Mouse (Mus musculus) midbrain, embryonic 14.5 days (tissue): ENCODE measurements around the gene Zyg11b. TPM values are rescaled to one million over a fixed set of nuclear protein-coding genes. Genes with fewer than 3 reads are reported as not detected.
A peak's percentile ranks its signal among the peaks of the same experiment; 100 is the strongest.

Experiments used
- ATAC-seq: fragments of 200-750 bp; cut with Nextera tagmentation; 2 replicates; pipeline ENCODE4 v1.8.0; 2017; ENCODE audit warnings: moderate number of reproducible peaks, moderate library complexity; ENCODE audit not compliant: low FRiP score, low TSS enrichment
- DNase-seq: peaks from one replicate; pipeline ENCODE4 v3.0.0-alpha.2; 2015
- H3K27ac ChIP-seq: fragments of 300-500 bp; sonication (generic); replicated peaks from 2 replicates; pipeline ENCODE4 v1.5.1; 2014; ENCODE audit warnings: mild to moderate bottlenecking, low read depth, low read length, moderate library complexity
- H3K27me3 ChIP-seq: fragments of 300-500 bp; sonication (generic); 2 replicates; pipeline ENCODE4 v1.6.1; 2014; ENCODE audit warnings: low read length, control low read depth, mixed read lengths; ENCODE audit not compliant: control insufficient read depth, insufficient read depth
- H3K36me3 ChIP-seq: fragments of 300-500 bp; sonication (generic); 2 replicates; pipeline ENCODE4 v1.6.1; 2014; ENCODE audit warnings: low read length, control low read depth; ENCODE audit not compliant: control insufficient read depth, insufficient read depth
- H3K4me1 ChIP-seq: fragments of 300-500 bp; sonication (generic); 2 replicates; pipeline ENCODE4 v1.6.1; 2014; ENCODE audit warnings: mild to moderate bottlenecking, antibody characterized with exemption, low read length, control low read depth; ENCODE audit not compliant: control insufficient read depth, insufficient read depth
- H3K4me2 ChIP-seq: fragments of 300-500 bp; sonication (generic); 2 replicates; pipeline ENCODE4 v1.6.1; 2014; ENCODE audit warnings: mild to moderate bottlenecking, low read length, moderate library complexity
- H3K4me3 ChIP-seq: fragments of 300-500 bp; sonication (generic); replicated peaks from 2 replicates; pipeline ENCODE4 v1.5.1; 2014; ENCODE audit warnings: low read depth, low read length
- H3K9ac ChIP-seq: fragments of 300-500 bp; sonication (generic); replicated peaks from 2 replicates; pipeline ENCODE4 v1.6.1; 2014; ENCODE audit warnings: mild to moderate bottlenecking, low read length, moderate library complexity
- H3K9me3 ChIP-seq: fragments of 300-500 bp; sonication (generic); 2 replicates; pipeline ENCODE4 v1.6.1; 2016; ENCODE audit warnings: low read length, control low read depth, mixed read lengths; ENCODE audit not compliant: control insufficient read depth
- WGBS: fragments of 180-500 bp; shearing (Covaris S2); extraction: QIAGEN DNeasy Blood & Tissue Kit; methylation state at CpG from one replicate; pipeline ENCODE4 v1.1.7; 2014; 5-methylcytosine and 5-hydroxymethylcytosine counted together
- polyA plus RNA-seq: library from polyadenylated mRNA; unstranded; fragments of >200 nt; fragmentation: Nextera tagmentation; extraction: Ambion mirVana; gene quantifications from 2 replicates; pipeline ENCODE4 v1.2.1, GENCODE M21; 2014

The Zyg11b gene
- polyA plus RNA-seq, 1 experiment from 2014 or later: 49.7 TPM

DNA sequence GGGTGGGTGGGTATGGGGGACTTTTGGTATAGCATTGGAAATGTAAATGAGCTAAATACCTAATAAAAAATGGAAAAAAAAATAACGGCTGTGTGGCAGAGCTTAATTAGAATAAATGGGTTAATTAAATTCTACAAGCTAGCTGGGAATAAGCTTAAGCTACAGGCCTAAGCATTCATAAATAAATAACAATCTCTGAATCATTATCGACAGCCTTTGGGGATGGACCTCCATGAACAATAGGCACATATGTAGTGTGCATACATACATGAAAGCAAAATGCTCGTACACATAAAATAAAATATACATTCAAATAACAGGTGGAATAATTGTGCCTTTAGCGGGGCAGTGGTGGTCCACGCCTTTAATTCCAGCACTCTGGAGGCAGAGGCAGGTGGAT, 78.4 kb downstream of the Zyg11b start:
- Histone ChIP-seq H3K4me1 (no peaks in the 10 kb centered on the region), H3K9ac (no peak overlapping the region), H3K4me2 (no peak overlapping the region), H3K27me3 (peaks cover 23% of the 10 kb centered on the region), H3K36me3 (no peaks in the 10 kb centered on the region), H3K27ac (no peak overlapping the region), H3K4me3 (no peak overlapping the region), H3K9me3 (no peaks in the 10 kb centered on the region)
- WGBS: 81% methylated on average over 5 of the region's 5 CpGs
- no peak for ATAC-seq
- DNase-seq: no peak

DNA sequence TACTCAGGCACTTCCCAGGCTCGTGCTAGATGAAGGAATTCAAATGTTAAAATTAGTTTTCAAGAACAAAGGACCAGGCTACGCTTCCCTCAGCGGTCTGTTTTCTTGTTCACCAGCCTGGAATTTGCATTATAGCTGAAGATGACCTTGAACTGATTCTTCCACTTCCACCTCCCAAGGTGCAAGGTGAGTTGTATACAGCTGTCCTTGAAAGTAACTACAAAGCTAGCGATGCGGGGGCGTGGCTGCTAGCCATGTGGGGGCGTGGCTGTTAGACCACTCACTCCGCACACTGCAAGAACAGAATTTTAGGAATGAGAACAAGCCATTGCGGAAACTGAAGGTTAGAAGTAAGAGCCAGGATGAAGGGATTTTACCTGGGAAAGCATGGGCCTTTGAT, 81.9 kb downstream of the Zyg11b start:
- Histone ChIP-seq H3K36me3 (no peaks in the 10 kb centered on the region), H3K27ac (no peak overlapping the region), H3K4me3 (no peak overlapping the region), H3K9ac (no peak overlapping the region), H3K9me3 (no peaks in the 10 kb centered on the region), H3K4me2 (no peak overlapping the region), H3K4me1 (no peaks in the 10 kb centered on the region), H3K27me3 (peaks cover 34% of the 10 kb centered on the region)
- WGBS: 9% methylated on average over 9 of the region's 9 CpGs
- ATAC-seq (no peak), DNase-seq (no peak)

DNA sequence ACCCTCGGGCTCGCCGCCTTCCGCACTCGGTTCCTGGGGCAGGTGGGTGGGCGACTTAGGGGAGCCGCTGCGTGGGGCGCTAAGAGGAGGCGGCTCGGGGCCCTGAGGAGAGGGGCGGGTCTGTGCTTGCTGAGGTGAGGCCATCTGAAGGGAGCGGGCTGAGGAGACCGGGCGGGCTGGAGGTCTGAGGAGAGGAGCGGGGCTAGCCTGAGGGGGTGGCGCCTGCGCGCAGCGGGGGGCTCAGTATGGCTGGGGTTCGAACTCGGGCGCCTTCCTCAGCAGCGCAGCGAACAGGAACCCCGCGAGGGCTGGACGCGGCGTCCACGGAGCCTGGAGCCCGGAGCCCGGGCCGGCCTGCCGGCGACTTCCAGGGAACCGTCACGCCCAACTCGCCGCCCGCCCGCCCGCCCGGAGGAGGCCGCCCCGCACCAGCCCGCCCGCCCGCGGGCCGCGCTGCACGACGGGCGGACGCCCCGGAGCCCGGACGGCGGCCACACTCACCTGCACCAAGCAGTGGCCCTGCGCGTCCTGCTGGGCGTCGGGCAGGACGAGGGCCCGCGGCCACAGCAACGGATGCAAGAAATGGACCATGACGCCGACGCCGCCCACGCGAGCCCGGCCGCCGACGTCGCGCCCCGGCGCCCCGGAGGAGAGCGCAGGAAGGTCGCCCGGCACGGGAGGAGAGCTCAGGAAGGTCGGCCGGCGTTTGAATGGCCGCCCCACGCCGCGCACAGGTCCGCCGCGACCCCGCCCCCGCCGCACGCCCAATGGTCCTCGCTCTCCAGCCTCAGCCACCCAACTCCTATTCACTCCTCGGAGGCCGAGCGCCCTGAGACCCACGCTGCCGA, 83.3 kb downstream of the Zyg11b start, which contains the start of gene Zyg11a:
Gene Zyg11a, minus strand, starts transcription at position 717 of the 848 bp plus-strand sequence.
- peak; percentile 22 for DNase-seq
- H3K9ac ChIP-seq: 0 out of 2 replicates have a peak within 1 kb of the TSS, but pooled peaks have one; percentile 16

DNA sequence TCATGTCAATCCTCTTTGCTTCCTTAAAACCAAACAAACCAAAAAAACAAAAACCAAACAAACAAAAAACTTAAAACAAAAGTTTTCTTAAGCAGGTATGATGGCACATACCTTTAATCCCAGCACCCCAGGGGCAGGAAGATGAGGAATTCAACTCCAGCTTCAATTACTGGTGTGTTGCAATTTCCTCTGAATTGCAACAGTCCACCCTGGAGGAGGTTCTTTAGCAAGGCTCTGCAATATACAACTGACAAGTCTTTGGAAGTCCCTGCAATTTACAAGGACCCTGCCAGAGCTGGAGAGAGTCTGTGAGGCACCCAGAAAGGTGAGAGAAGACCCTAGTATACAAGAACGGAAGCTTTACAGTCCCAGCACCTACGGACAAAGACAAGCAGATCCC, 87.9 kb downstream of the Zyg11b start:
- 89% methylated on average over 2 of the region's 2 CpGs for WGBS
- Histone ChIP-seq H3K4me1 (no peaks in the 10 kb centered on the region), H3K4me2 (no peak overlapping the region), H3K36me3 (no peaks in the 10 kb centered on the region), H3K9ac (no peak overlapping the region), H3K9me3 (no peaks in the 10 kb centered on the region), H3K27me3 (peaks cover 15% of the 10 kb centered on the region), H3K4me3 (no peak overlapping the region), H3K27ac (no peak overlapping the region)
- ATAC-seq: no peak
- no peak for DNase-seq

More for the DNA sequence above, 83.3 kb downstream of the Zyg11b start, which contains the start of gene Zyg11a:
- ATAC-seq: peak; percentile 27; the same call in 1 of the 2 replicates
- H3K27ac ChIP-seq: no peak within 1 kb of the TSS
- WGBS: 1% methylated on average over 98 of the region's 107 CpGs
- no peaks in the 10 kb centered on the region for H3K9me3 ChIP-seq
- peaks cover 34% of the 10 kb centered on the region for H3K27me3 ChIP-seq
- no peaks in the 10 kb centered on the region for H3K4me1 ChIP-seq
- H3K36me3 ChIP-seq: no peaks in the 10 kb centered on the region
- H3K4me3 ChIP-seq: peak within 1 kb of the TSS; percentile 33
- peak within 1 kb of the TSS; percentile 54 for H3K4me2 ChIP-seq

DNA sequence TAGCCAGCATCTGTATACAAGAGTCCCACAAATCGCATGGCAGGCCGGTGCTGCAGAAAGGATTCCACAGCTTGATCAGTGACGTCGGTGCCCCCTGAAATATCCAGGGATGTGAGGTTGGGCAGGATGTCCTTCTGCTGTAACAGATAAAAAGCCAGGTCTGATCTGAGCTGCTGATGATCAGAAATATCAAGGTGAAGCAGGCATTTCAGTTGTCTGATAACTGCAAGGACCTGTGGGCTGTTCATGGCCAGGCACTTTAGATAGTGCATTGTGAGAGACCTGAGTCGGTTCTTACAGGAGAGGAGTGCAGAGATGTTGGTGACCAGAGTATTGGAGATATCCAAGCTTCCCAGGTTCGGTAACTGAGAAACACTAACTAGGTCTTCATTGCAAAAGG, 96.3 kb downstream of the Zyg11b start:
- Histone ChIP-seq H3K27me3 (no peaks in the 10 kb centered on the region), H3K27ac (no peak overlapping the region), H3K4me1 (no peaks in the 10 kb centered on the region), H3K9me3 (no peaks in the 10 kb centered on the region), H3K4me3 (no peak overlapping the region), H3K9ac (no peak overlapping the region), H3K4me2 (no peak overlapping the region), H3K36me3 (no peaks in the 10 kb centered on the region)
- ATAC-seq: no peak
- no peak for DNase-seq
- WGBS: 90% methylated on average over 6 of the region's 6 CpGs

DNA sequence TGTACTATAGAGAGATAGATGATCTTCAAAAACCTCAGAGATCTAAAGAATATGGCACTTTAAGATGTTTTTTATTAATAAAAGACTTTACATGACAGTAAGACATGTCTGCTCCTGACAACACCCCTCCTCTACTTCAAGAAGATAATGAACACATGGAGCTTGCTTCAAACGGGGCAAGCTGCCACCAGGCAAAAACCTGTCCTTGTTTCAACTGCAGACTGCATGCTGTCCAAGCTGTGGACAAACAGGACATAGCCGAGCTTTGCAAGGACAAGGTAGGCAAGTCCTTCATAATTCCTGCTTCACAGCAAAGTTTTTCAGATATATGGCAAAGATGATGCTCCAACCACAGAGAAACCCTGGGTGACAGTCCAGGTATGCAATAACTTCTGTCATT, 101.7 kb downstream of the Zyg11b start:
- H3K4me2 ChIP-seq: no peak overlapping the region
- H3K9ac ChIP-seq: no peak overlapping the region
- no peaks in the 10 kb centered on the region for H3K27me3 ChIP-seq
- ATAC-seq (no peak), DNase-seq (no peak)
- 77% methylated on average over 2 of the region's 2 CpGs for WGBS
- H3K27ac ChIP-seq: no peak overlapping the region
- H3K36me3 ChIP-seq: no peaks in the 10 kb centered on the region
- H3K9me3 ChIP-seq: no peaks in the 10 kb centered on the region
- H3K4me3 ChIP-seq: no peak overlapping the region
- H3K4me1 ChIP-seq: no peaks in the 10 kb centered on the region

DNA sequence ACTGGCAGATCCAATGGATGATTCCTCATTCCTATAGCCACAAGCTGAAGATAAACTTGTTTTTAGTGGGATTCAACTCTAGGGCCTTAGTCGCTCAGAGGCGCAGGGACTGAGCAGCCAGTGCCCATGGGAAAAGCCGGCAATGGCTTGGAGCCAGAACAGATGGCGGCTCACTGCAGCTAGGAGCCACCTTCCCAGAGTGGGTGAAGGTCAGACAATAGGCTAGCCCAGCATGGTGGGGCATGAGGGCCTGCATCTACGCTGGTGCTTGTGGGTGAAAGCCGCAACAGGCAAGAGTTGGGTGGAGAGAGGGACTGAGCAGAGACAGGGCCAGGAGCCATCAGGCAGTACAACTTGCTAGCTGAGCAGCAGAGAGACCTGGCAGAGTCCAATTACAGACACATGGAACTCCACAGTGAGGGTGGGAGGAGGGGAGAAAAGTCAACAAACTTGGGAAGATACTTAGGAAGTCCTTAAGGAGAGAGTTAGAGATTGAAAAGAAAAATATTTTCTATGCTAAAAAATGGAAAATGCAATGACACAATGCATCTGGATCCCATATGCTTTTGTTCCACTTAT, 104.5 kb downstream of the Zyg11b start:
- no peak overlapping the region for H3K9ac ChIP-seq
- H3K36me3 ChIP-seq: no peaks in the 10 kb centered on the region
- H3K27ac ChIP-seq: no peak overlapping the region
- H3K4me3 ChIP-seq: no peak overlapping the region
- WGBS: 62% methylated on average over 6 of the region's 6 CpGs
- no peaks in the 10 kb centered on the region for H3K4me1 ChIP-seq
- DNase-seq (peak; percentile 4), ATAC-seq (no peak)
- no peak overlapping the region for H3K4me2 ChIP-seq
- no peaks in the 10 kb centered on the region for H3K9me3 ChIP-seq
- no peaks in the 10 kb centered on the region for H3K27me3 ChIP-seq

DNA sequence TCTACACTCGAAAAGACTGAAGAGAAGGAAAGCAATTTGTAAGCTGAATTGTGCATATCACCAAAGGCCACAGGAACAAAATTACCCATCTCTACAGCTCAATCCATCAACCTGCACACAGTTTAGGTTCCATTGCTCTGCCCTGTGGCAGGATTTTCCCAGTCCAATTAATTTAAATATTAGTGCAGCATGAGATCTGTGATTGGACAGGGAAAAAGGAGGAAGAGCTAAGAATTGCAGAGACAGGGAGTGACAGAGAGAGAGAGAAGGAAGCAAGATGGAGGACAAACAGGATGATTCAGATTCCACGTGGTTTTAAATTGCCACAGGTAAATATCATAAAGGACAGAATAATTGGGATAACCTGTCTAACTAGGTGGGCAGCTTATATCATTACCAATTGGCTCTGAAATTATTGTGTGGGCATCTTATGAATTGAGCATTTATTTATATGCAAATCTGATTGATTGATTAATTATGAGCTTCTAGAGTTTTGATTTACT, 108.0 kb downstream of the Zyg11b start:
- no peak overlapping the region for H3K4me3 ChIP-seq
- no peak overlapping the region for H3K27ac ChIP-seq

More for the DNA sequence above, 108.0 kb downstream of the Zyg11b start:
- H3K4me1 ChIP-seq: no peaks in the 10 kb centered on the region
- no peaks in the 10 kb centered on the region for H3K36me3 ChIP-seq
- no peaks in the 10 kb centered on the region for H3K9me3 ChIP-seq
- H3K9ac ChIP-seq: no peak overlapping the region
- 71% methylated on average over 2 of the region's 2 CpGs for WGBS
- no peaks in the 10 kb centered on the region for H3K27me3 ChIP-seq
- ATAC-seq (no peak), DNase-seq (peak; percentile 5)
- peak overlapping the region; percentile 27; the same call in 1 of the 2 replicates for H3K4me2 ChIP-seq
